Mouse (Mus musculus) left cerebral cortex, postnatal 14 days (tissue): ENCODE measurements around the gene Itga2b. TPM values are rescaled to one million over a fixed set of nuclear protein-coding genes. Genes with fewer than 3 reads are reported as not detected.

Source experiments
- DNase-seq, 2 experiments: peaks; one replicate each; pipeline ENCODE4 v3.0.0; 2021 to 2022; ENCODE audit warnings: low spot score in 2 of 2, mixed read lengths in 1 of 2
- intact Hi-C: fragments of 180-260 bp; cut with DNase I; formaldehyde crosslinking; loops from one replicate; pipeline ENCODE4 v1.15.1; 2025
- total RNA-seq, 2 experiments: library from RNA; stranded (reverse); gene quantifications; 2 replicates each; pipeline ENCODE4 v1.2.3; 2021

Gene Itga2b
- total RNA-seq, 2 experiments from 2014 or later: 2.0 to 3.6 TPM

DNA sequence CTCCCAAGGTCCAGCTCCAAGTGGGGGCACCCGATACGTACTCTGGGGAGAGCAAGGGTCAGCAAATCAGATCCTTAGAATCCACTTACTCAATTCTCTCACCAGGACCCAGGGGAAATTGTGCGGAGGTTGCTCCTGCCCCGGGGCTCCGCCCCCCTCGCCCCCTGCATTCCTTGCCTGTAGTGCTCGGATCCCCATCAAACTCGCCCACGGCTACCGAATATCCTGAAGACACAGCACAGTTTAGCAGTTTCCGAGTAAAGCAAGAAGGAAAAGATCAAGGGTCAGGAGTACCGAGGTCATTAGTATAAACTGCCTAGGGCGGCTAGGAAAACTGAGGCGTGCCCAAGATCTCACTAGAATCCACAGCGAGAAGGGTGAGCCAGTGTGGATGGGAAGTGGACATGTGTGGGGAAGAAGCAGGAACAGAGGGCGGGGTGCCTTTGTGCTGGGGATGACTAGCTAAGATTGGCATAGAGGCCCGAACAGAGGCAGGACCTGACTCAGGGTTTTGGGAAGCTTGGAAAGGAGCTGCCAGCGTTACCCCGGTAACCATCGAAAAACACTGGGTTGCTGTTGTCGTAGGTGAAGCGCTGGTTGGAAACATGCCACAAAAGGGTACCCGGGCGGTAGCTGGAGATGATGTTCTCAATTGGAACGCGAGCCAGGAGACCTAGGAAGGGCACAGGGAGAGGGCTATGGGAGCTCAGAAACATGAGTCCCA, 4.0 kb downstream of the Itga2b start:
- DNase-seq: peak; percentile 67 to 88
- intact Hi-C loops: no loop called here

- no peak for DNase-seq
- intact Hi-C loops: no loop called here
Observed at GRCm38 (mm10) chr11:102464901-102465300, 5.0 kb downstream of the Itga2b start.

GRCm38 (mm10) chr11:102461764-102462163, 8.2 kb downstream of the Itga2b start:
- intact Hi-C loops: no loop called here
- no peak for DNase-seq

GRCm38 (mm10) chr11:102460541-102460940, 9.4 kb downstream of the Itga2b start:
- intact Hi-C loops: no loop called here
- DNase-seq: no peak

GRCm38 (mm10) chr11:102455740-102456396, 14.1 kb downstream of the Itga2b start:
- intact Hi-C loops: no loop called here
- DNase-seq: peak in 1 of 2 experiments; percentile 54

DNA sequence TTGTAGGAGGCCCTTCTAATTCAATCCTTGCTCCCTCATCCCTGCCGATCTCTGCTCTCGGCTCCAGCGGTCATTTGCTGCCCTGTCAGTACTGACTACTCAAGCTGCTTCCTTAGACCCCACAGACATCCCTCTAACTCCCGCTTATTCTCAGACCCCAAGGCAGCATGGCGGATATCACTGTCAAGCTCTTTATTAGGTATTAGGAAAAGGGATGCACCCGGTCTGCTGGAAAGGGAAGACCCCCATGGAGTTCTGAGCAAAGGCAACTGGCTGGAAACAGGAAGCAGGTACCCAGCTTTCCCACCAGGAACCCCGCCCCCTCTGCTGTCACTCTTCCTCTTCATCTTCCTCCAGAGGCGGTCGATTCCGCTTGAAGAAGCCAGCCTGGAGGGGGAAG, 16.8 kb downstream of the Itga2b start:
- intact Hi-C loops: no loop called here
- DNase-seq: no peak

- intact Hi-C loops: loop anchor here (5.0 kb wide), 1 partner anchor 203 kb away; no protein-coding TSS in a partner anchor
- DNase-seq: peak in 1 of 2 experiments; percentile 55
Observed at GRCm38 (mm10) chr11:102449043-102450008, 20.6 kb downstream of the Itga2b start.

DNA sequence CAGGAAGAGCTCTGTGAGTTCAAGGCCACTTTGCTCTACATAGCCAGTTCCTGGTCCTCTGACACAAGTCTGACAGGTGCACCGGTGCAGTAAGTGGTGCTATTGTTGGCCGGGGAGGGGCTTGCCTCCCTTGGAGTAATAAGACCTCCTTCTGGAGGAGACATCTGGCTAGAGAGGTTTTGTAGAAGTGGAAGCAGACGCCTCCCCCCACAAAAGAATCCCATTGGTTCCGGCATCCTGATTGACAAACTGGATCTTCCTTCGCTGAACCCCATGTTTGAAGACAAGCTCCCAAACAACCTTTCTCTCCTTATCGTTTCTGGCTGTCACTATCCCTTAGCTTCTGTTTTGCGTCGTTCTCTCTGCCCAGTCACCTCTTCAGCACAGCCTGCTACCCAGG, 21.6 kb downstream of the Itga2b start:
- intact Hi-C loops: loop anchor here (5.0 kb wide), 1 partner anchor 204 kb away; no protein-coding TSS in a partner anchor
- DNase-seq: peak in 1 of 2 experiments; percentile 82

DNA sequence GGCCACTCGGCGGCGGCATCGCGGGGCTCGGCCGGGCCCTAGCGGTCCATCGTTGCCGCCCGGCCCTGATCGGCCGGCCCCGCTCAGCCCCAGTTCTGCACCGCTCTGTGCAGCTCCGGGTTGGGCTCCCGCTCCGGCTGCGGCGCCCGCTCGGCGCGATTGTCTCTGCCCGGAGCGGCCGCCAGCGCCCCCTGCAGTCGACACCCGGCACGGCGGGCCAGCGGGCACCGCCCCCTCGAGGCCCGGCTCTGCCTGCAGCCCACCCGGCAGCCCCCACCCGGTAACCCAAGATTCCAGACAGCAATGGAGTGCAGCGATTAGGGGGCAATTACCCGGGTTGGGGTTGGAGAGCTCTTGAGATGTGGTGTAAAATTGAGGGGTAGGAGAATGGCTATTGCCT, 22.4 kb downstream of the Itga2b start, which contains the start of gene Fam171a2:
Gene Fam171a2 (minus strand): TSS at position 186 of the 400 bp plus-strand sequence.
- intact Hi-C loops: loop anchor here (5.0 kb wide), 1 partner anchor 205 kb away; no protein-coding TSS in a partner anchor
- DNase-seq: peak; percentile 65 to 86

- DNase-seq: no peak
- intact Hi-C loops: loop anchor here (5.0 kb wide), 1 partner anchor 205 kb away; no protein-coding TSS in a partner anchor
Observed at GRCm38 (mm10) chr11:102446581-102447461, 23.1 kb downstream of the Itga2b start.

DNA sequence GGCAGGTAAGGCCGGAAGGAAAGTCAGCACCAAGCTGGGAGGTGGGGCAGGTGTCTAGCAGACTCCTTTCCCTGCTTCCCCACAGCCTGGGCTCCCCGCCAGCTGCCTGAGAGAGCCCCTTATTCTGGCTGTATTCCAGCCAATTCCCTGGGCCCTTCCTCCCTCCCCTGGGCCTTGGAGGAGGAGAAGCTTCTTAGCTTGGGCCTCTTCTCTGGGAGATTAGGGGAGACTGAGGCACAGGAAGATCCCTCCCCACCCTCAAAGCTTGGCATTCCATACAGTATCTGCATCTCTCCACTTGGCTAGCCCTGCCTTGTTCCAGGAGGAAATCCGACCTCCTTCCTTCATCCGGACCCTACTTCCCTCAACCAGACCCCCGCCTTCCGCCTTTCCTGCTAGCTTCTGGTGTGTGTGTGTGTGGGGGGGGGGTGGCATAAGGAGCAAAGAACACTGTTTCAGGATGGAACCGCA, 24.0 kb downstream of the Itga2b start:
- no peak for DNase-seq
- intact Hi-C loops: loop anchor here (5.0 kb wide), 1 partner anchor 206 kb away; no protein-coding TSS in a partner anchor

GRCm38 (mm10) chr11:102445264-102445890, 24.5 kb downstream of the Itga2b start:
- DNase-seq: peak in 1 of 2 experiments; percentile 78
- intact Hi-C loops: loop anchor here (5.0 kb wide), 1 partner anchor 207 kb away; no protein-coding TSS in a partner anchor

GRCm38 (mm10) chr11:102444781-102445180, 25.1 kb downstream of the Itga2b start:
- DNase-seq: no peak
- intact Hi-C loops: loop anchor here (5.0 kb wide), 1 partner anchor 208 kb away; no protein-coding TSS in a partner anchor

- intact Hi-C loops: no loop called here
- DNase-seq: no peak
Observed at GRCm38 (mm10) chr11:102444321-102444720, 25.6 kb downstream of the Itga2b start.

DNA sequence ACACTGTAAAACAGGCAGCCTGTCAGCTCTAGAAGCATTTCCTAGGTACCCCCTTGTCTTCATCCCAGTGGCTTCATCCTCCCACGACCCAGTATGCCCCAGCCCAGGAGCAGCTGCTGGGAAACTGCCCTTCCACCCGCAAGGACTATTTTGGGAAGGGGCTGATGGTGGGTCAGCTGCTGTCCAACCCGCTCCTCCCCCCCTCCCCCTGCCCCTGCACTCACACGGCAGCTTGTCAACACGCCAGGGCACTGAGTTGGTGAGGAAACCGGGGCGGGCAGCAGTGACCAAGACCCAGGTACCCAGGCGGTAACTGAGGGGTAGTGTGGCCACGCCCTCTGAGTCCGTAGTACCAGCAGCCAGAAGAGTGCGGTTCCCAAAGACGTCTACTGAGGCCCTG, 26.2 kb downstream of the Itga2b start:
- intact Hi-C loops: no loop called here

DNA sequence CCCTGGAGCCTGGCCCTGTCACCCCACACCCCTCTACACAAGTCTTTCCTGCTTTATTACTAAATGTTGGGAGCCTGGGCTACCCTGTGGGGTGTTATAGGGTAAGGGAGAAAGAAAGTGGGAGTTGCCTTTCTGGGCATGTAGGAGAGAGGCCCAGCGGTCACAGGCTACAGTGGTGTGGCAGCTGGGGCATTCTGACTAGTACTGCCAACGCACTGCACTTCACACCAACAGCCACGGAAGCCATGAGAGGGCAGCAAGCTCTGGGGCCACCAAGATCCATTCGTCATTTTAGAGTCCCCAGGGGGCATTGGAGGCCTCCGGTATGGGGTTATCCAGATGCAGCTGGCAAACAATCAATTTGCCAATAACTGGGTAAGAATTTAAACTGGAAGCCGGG, 27.8 kb downstream of the Itga2b start:
- DNase-seq: no peak
- intact Hi-C loops: no loop called here

More for the DNA sequence above, 26.2 kb downstream of the Itga2b start:
- DNase-seq: no peak

GRCm38 (mm10) chr11:102441434-102441833, 28.5 kb downstream of the Itga2b start:
- intact Hi-C loops: no loop called here

GRCm38 (mm10) chr11:102440255-102440654, 29.7 kb downstream of the Itga2b start:
- DNase-seq: no peak
- intact Hi-C loops: no loop called here

More at GRCm38 (mm10) chr11:102441434-102441833, 28.5 kb downstream of the Itga2b start:
- DNase-seq: no peak
